Mouse (Mus musculus): ENCODE results near the gene Tnnc1.

DNA sequence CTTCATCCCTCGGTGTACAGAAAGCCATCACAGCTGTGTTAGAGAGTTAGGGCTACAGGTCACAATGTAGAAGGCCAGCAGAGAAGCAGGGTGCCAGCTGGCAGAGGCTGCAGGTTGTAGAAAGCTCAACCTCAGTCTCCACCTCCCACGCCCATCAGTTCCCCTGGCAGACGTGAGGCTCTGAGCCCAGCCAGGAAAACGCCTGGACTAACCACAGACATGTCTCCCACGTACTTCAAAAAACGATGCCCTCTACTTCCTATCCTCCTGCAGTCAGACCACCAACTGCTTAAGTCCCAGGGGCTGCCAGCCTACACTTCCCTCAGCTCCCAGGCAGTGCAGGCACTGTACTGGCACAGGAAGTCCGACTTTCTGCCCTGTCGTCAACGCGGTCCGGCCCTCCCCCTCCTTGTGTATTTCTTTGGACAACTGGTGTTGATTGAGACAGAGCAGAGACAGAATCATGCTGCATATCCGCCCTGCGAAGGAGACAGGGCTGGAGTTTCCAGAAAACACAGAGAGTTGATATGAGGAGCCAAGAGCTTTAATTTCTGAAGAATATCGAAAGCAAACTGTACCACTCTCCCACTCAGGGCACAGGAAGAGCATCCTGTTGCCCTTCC, 13.1 kb upstream of the Tnnc1 start:
- TF ChIP-seq CTCF (IDR thresholded peaks at IDR 0.05; ENCODE audit: low read depth, low read length) (no peak), POLR2A (IDR thresholded peaks at IDR 0.05; ENCODE audit: borderline replicate concordance, low read depth, low read length) (no peak)

All from bone marrow macrophage, adult 2 months (primary cell).